Mouse (Mus musculus): ENCODE data around the gene Kif6. TPM values are rescaled to one million over a fixed set of nuclear protein-coding genes. Genes with fewer than 3 reads are reported as not detected.

The Kif6 gene
- polyA plus RNA-seq, 1 experiment from 2014 or later, result 2.7 TPM

DNA sequence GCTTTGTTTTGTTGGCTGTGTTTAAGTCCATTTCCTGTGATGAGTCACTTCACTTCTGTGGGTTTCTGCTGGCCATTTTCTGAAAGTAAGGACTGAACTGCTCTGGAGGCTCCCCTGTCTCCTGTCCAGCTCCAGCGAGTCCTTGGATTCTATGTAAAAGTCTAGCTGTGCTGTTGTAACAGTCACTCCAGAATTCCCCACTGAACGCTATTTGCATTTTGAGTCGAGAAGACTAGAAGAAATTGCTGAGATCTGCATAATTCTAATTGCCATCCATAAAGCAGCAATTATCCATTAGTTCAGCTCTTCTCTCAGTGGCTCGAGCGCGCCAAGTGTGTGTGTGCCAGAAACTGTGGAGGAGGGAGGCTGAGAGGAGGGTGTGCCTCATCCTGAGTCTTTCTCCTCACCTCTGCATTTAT is 57.0 kb downstream of the Kif6 start:
- ATAC-seq (ENCODE audit: insufficient number of reproducible peaks, insufficient read depth, low FRiP score, low read depth), result no peak
- no peaks in the 10 kb centered on the region for H3K9me3 ChIP-seq (ENCODE audit: control insufficient read depth, low read depth, low read length)
- no peak overlapping the region for H3K4me3 ChIP-seq (ENCODE audit: low read depth, low read length)
- WGBS, result 77% methylated on average over 6 of the region's 6 CpGs
- no peak overlapping the region for H3K4me2 ChIP-seq (replicated peaks; ENCODE audit: low read depth, low read length)
- H3K4me1 ChIP-seq (ENCODE audit: control insufficient read depth, insufficient read depth, low read length), result no peaks in the 10 kb centered on the region
- no peaks in the 10 kb centered on the region for H3K27me3 ChIP-seq (ENCODE audit: control insufficient read depth, insufficient read depth, low read length)
- H3K36me3 ChIP-seq (ENCODE audit: control insufficient read depth, insufficient read depth, low read length), result no peaks in the 10 kb centered on the region
- no peak overlapping the region for H3K27ac ChIP-seq (ENCODE audit: low read length)
- H3K9ac ChIP-seq (replicated peaks; ENCODE audit: low read depth, low read length), result no peak overlapping the region

DNA sequence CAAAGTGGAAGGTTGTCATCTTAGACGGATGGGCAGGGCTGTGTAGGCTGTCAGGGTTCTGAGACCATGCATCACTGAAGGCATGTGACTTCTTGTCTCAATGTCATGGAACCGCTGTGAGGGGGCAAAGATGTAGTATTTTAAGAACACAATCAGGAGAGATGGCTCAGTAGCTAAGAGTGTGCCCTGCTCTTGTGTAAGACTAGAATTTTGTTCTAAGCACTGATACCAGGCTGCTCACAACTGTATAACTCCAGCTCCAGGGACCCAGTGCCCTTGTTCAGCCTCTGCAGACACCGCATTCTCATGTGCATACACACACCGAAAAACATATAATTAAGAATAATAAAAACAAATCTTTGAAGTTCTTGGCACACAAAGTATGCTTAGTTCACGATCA is 57.5 kb downstream of the Kif6 start:
- H3K9ac ChIP-seq (replicated peaks; ENCODE audit: low read depth, low read length), result no peak overlapping the region
- H3K4me3 ChIP-seq (ENCODE audit: low read depth, low read length), result no peak overlapping the region
- H3K27me3 ChIP-seq (ENCODE audit: control insufficient read depth, insufficient read depth, low read length), result no peaks in the 10 kb centered on the region
- no peak overlapping the region for H3K27ac ChIP-seq (ENCODE audit: low read length)
- H3K4me1 ChIP-seq (ENCODE audit: control insufficient read depth, insufficient read depth, low read length), result no peaks in the 10 kb centered on the region
- H3K4me2 ChIP-seq (replicated peaks; ENCODE audit: low read depth, low read length), result no peak overlapping the region
- no peaks in the 10 kb centered on the region for H3K9me3 ChIP-seq (ENCODE audit: control insufficient read depth, low read depth, low read length)
- H3K36me3 ChIP-seq (ENCODE audit: control insufficient read depth, insufficient read depth, low read length), result no peaks in the 10 kb centered on the region
- 85% methylated on average over 5 of the region's 5 CpGs for WGBS
- no peak for ATAC-seq (ENCODE audit: insufficient number of reproducible peaks, insufficient read depth, low FRiP score, low read depth)

DNA sequence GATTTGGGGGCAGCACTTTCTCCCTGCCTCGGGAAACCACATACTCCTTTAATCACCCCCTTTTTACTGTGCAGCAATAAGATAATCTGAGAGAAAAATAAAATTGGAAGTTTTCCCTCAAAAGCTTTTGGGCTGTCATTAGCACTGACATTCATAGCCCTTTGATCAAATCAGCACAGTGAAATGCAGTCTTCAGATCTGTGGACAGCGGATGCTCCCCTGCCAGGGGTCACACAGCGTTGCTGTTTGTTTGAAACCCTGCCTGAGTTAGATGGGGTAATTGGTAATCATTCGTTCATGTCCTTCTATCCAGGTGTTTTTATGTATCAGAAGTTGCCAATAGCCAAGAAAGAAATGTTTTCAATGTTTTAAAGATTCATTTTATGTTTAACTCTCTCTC is 60.7 kb downstream of the Kif6 start:
- H3K4me2 ChIP-seq (replicated peaks; ENCODE audit: low read depth, low read length), result no peak overlapping the region
- ATAC-seq (ENCODE audit: insufficient number of reproducible peaks, insufficient read depth, low FRiP score, low read depth), result no peak

DNA sequence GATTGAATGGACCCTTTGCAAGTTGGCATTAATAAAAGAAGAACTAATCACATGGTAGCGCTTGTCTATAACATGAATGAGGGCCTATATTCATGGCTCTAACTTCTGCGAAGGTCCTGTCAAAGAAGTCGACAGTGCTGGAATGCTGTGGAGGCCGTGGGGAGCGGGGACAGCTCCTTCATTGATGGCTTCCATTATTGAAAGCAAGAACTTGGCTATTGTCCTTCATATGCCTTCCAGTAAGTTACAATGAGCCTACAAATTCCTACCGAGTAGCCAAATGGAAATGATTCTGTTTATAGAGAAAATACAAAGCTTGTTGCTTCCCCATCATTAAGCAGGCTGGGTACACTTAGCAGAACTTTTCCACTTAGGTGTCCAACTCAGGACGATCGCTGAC is 66.5 kb downstream of the Kif6 start:
- Histone ChIP-seq H3K36me3 (ENCODE audit: control insufficient read depth, insufficient read depth, low read length) (no peaks in the 10 kb centered on the region), H3K9me3 (ENCODE audit: control insufficient read depth, low read depth, low read length) (no peaks in the 10 kb centered on the region), H3K27ac (ENCODE audit: low read length) (no peak overlapping the region), H3K4me1 (ENCODE audit: control insufficient read depth, insufficient read depth, low read length) (0 out of 2 replicates have a peak, but pooled peaks cover 4% of the 10 kb centered on the region), H3K4me2 (replicated peaks; ENCODE audit: low read depth, low read length) (no peak overlapping the region), H3K9ac (replicated peaks; ENCODE audit: low read depth, low read length) (no peak overlapping the region), H3K27me3 (ENCODE audit: control insufficient read depth, insufficient read depth, low read length) (no peaks in the 10 kb centered on the region), H3K4me3 (ENCODE audit: low read depth, low read length) (no peak overlapping the region)
- ATAC-seq (ENCODE audit: insufficient number of reproducible peaks, insufficient read depth, low FRiP score, low read depth), result no peak
- 60% methylated on average over 8 of the region's 8 CpGs for WGBS

More for the DNA sequence above, 60.7 kb downstream of the Kif6 start:
- Histone ChIP-seq H3K27ac (ENCODE audit: low read length) (no peak overlapping the region), H3K27me3 (ENCODE audit: control insufficient read depth, insufficient read depth, low read length) (no peaks in the 10 kb centered on the region), H3K4me3 (ENCODE audit: low read depth, low read length) (no peak overlapping the region), H3K9me3 (ENCODE audit: control insufficient read depth, low read depth, low read length) (no peaks in the 10 kb centered on the region), H3K36me3 (ENCODE audit: control insufficient read depth, insufficient read depth, low read length) (no peaks in the 10 kb centered on the region), H3K4me1 (ENCODE audit: control insufficient read depth, insufficient read depth, low read length) (no peaks in the 10 kb centered on the region), H3K9ac (replicated peaks; ENCODE audit: low read depth, low read length) (no peak overlapping the region)
- WGBS, result 72% methylated on average over 4 of the region's 4 CpGs

DNA sequence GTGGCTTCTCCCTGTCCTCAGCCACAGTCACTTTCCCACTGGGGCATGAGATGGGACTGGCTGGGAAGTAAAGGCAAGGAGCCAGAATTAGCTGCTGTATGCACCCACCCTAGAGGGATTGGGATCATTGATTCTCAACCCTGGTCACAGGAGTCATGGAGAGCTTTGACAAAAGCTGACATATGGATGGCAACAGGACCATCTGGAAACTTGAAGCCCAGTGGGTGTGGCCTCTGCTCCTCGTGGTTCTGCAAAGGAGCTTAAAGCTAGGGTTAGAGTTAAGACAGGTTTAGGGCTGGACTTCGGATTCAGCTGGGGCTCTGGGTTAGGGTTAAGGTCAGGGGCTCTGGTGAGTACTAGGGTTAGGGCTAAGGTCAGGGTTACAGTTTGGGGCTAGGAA is 69.2 kb downstream of the Kif6 start:
- Histone ChIP-seq H3K36me3 (ENCODE audit: control insufficient read depth, insufficient read depth, low read length) (no peaks in the 10 kb centered on the region), H3K9me3 (ENCODE audit: control insufficient read depth, low read depth, low read length) (no peaks in the 10 kb centered on the region), H3K4me1 (ENCODE audit: control insufficient read depth, insufficient read depth, low read length) (0 out of 2 replicates have a peak, but pooled peaks cover 4% of the 10 kb centered on the region), H3K27me3 (ENCODE audit: control insufficient read depth, insufficient read depth, low read length) (no peaks in the 10 kb centered on the region), H3K4me2 (replicated peaks; ENCODE audit: low read depth, low read length) (no peak overlapping the region), H3K9ac (replicated peaks; ENCODE audit: low read depth, low read length) (no peak overlapping the region), H3K4me3 (ENCODE audit: low read depth, low read length) (no peak overlapping the region), H3K27ac (ENCODE audit: low read length) (no peak overlapping the region)
- no peak for ATAC-seq (ENCODE audit: insufficient number of reproducible peaks, insufficient read depth, low FRiP score, low read depth)
- 14% methylated on average over 2 of the region's 2 CpGs for WGBS

- no peak overlapping the region for H3K4me2 ChIP-seq (replicated peaks; ENCODE audit: low read depth, low read length)
- H3K27ac ChIP-seq (ENCODE audit: low read length), result no peak overlapping the region
- H3K27me3 ChIP-seq (ENCODE audit: control insufficient read depth, insufficient read depth, low read length), result no peaks in the 10 kb centered on the region
- H3K36me3 ChIP-seq (ENCODE audit: control insufficient read depth, insufficient read depth, low read length), result no peaks in the 10 kb centered on the region
- no peak overlapping the region for H3K4me3 ChIP-seq (ENCODE audit: low read depth, low read length)
- no peak for ATAC-seq (ENCODE audit: insufficient number of reproducible peaks, insufficient read depth, low FRiP score, low read depth)
- H3K9ac ChIP-seq (replicated peaks; ENCODE audit: low read depth, low read length), result no peak overlapping the region
- H3K9me3 ChIP-seq (ENCODE audit: control insufficient read depth, low read depth, low read length), result no peaks in the 10 kb centered on the region
- peaks cover 5% of the 10 kb centered on the region for H3K4me1 ChIP-seq (ENCODE audit: control insufficient read depth, insufficient read depth, low read length)
- WGBS, result 47% methylated on average over 10 of the region's 10 CpGs
Observed at GRCm38 (mm10) chr17:49690607-49691454, 75.9 kb downstream of the Kif6 start.

GRCm38 (mm10) chr17:49691455-49691805 is 76.5 kb downstream of the Kif6 start:
- H3K4me1 ChIP-seq (ENCODE audit: control insufficient read depth, insufficient read depth, low read length), result peaks cover 5% of the 10 kb centered on the region
- no peak overlapping the region for H3K4me3 ChIP-seq (ENCODE audit: low read depth, low read length)
- no peaks in the 10 kb centered on the region for H3K36me3 ChIP-seq (ENCODE audit: control insufficient read depth, insufficient read depth, low read length)
- 62% methylated on average over 9 of the region's 9 CpGs for WGBS
- no peak overlapping the region for H3K4me2 ChIP-seq (replicated peaks; ENCODE audit: low read depth, low read length)
- ATAC-seq (ENCODE audit: insufficient number of reproducible peaks, insufficient read depth, low FRiP score, low read depth), result no peak
- H3K27me3 ChIP-seq (ENCODE audit: control insufficient read depth, insufficient read depth, low read length), result no peaks in the 10 kb centered on the region
- H3K9ac ChIP-seq (replicated peaks; ENCODE audit: low read depth, low read length), result no peak overlapping the region
- no peak overlapping the region for H3K27ac ChIP-seq (ENCODE audit: low read length)
- H3K9me3 ChIP-seq (ENCODE audit: control insufficient read depth, low read depth, low read length), result no peaks in the 10 kb centered on the region

DNA sequence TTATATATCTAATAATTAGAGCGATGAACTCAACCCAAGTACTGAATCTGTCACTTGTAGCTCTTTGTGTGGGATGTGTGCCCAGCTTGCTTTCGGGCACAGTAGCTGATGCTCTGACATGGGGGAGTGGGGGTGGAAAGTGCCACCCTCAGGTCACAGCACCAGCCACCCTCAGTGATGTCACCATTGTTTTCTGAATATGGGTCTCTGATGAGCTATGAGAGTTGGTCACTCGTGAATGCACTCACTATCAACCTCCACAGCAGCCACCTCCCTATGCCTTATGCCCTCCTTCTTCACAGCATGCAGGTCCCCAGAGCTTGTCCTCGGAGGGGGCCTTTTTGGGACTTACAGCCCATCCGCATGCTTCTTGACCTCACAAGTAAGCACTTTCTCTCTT is 78.3 kb downstream of the Kif6 start:
- Histone ChIP-seq H3K4me2 (replicated peaks; ENCODE audit: low read depth, low read length) (no peak overlapping the region), H3K27ac (ENCODE audit: low read length) (no peak overlapping the region), H3K9me3 (ENCODE audit: control insufficient read depth, low read depth, low read length) (no peaks in the 10 kb centered on the region), H3K36me3 (ENCODE audit: control insufficient read depth, insufficient read depth, low read length) (no peaks in the 10 kb centered on the region), H3K4me1 (ENCODE audit: control insufficient read depth, insufficient read depth, low read length) (peaks cover 5% of the 10 kb centered on the region), H3K9ac (replicated peaks; ENCODE audit: low read depth, low read length) (no peak overlapping the region), H3K4me3 (ENCODE audit: low read depth, low read length) (no peak overlapping the region), H3K27me3 (ENCODE audit: control insufficient read depth, insufficient read depth, low read length) (no peaks in the 10 kb centered on the region)
- no peak for ATAC-seq (ENCODE audit: insufficient number of reproducible peaks, insufficient read depth, low FRiP score, low read depth)
- 80% methylated on average over 5 of the region's 5 CpGs for WGBS

GRCm38 (mm10) chr17:49697220-49697619 is 82.3 kb downstream of the Kif6 start:
- Histone ChIP-seq H3K9ac (replicated peaks; ENCODE audit: low read depth, low read length) (no peak overlapping the region), H3K4me3 (ENCODE audit: low read depth, low read length) (no peak overlapping the region), H3K27me3 (ENCODE audit: control insufficient read depth, insufficient read depth, low read length) (no peaks in the 10 kb centered on the region), H3K36me3 (ENCODE audit: control insufficient read depth, insufficient read depth, low read length) (no peaks in the 10 kb centered on the region), H3K4me1 (ENCODE audit: control insufficient read depth, insufficient read depth, low read length) (no peaks in the 10 kb centered on the region), H3K9me3 (ENCODE audit: control insufficient read depth, low read depth, low read length) (no peaks in the 10 kb centered on the region), H3K4me2 (replicated peaks; ENCODE audit: low read depth, low read length) (no peak overlapping the region), H3K27ac (ENCODE audit: low read length) (no peak overlapping the region)
- ATAC-seq (ENCODE audit: insufficient number of reproducible peaks, insufficient read depth, low FRiP score, low read depth), result no peak
- 79% methylated on average over 5 of the region's 5 CpGs for WGBS
